Mouse (Mus musculus) liver, postnatal 0 days (tissue): ENCODE data around the gene Psmb1. TPM values are rescaled to one million over a fixed set of nuclear protein-coding genes. Genes with fewer than 3 reads are reported as not detected.
A peak's percentile ranks its signal among the peaks of the same experiment; 100 is the strongest.

Experiments used
- ATAC-seq: fragments of 200-750 bp; cut with Nextera tagmentation; 2 replicates; pipeline ENCODE4 v1.8.0; 2017; ENCODE audit warnings: mild to moderate bottlenecking, moderate library complexity
- DNase-seq: peaks from one replicate; pipeline ENCODE4 v3.0.0-alpha.2; 2016
- H3K27ac ChIP-seq: fragments of 300-500 bp; sonication (generic); 2 replicates; pipeline ENCODE4 v1.5.1; 2014; ENCODE audit warnings: antibody characterized with exemption, moderate library complexity, mild to moderate bottlenecking, low read depth
- H3K27me3 ChIP-seq: fragments of 300-500 bp; sonication (generic); 2 replicates; pipeline ENCODE4 v1.6.1; 2014; ENCODE audit warnings: low read length, control low read depth, mixed read lengths; ENCODE audit not compliant: insufficient read depth
- H3K36me3 ChIP-seq: fragments of 300-500 bp; sonication (generic); replicated peaks from 2 replicates; pipeline ENCODE4 v1.6.1; 2014; ENCODE audit warnings: mild to moderate bottlenecking, control low read depth, low read length, moderate library complexity, mixed read lengths; ENCODE audit not compliant: insufficient read depth
- H3K4me1 ChIP-seq: fragments of 300-500 bp; sonication (generic); 2 replicates; pipeline ENCODE4 v1.6.1; 2014; ENCODE audit warnings: antibody characterized with exemption, mild to moderate bottlenecking, control low read depth; ENCODE audit not compliant: insufficient read depth
- H3K4me2 ChIP-seq: fragments of 300-500 bp; sonication (generic); 2 replicates; pipeline ENCODE4 v1.6.1; 2014; ENCODE audit warnings: low read depth, mild to moderate bottlenecking, low read length, moderate library complexity, mixed read lengths
- H3K4me3 ChIP-seq: fragments of 300-500 bp; sonication (generic); 2 replicates; pipeline ENCODE4 v1.5.1; 2014; ENCODE audit warnings: low read depth, low read length
- H3K9ac ChIP-seq: fragments of 300-500 bp; sonication (generic); replicated peaks from 2 replicates; pipeline ENCODE4 v1.6.1; 2014; ENCODE audit warnings: mild to moderate bottlenecking, moderate library complexity
- H3K9me3 ChIP-seq: fragments of 300-500 bp; sonication (generic); 2 replicates; pipeline ENCODE4 v1.6.1; 2016; ENCODE audit warnings: mild to moderate bottlenecking, control low read depth, low read length, mixed read lengths
- CTCF ChIP-seq: sonication (generic); IDR thresholded peaks from 2 replicates; pipeline ENCODE4 v1.5.1; 2016; ENCODE audit warnings: antibody characterized with exemption, low read depth
- EP300 ChIP-seq: IDR thresholded peaks from 2 replicates; pipeline ENCODE4 v1.6.1; 2016; ENCODE audit warnings: antibody characterized with exemption, low read depth, mild to moderate bottlenecking
- WGBS: fragments of 180-500 bp; shearing (Covaris S2); extraction: QIAGEN DNeasy Blood & Tissue Kit; methylation state at CpG from one replicate; pipeline ENCODE4 v1.1.7; 2014; ENCODE audit not compliant: insufficient replicate concordance; 5-methylcytosine and 5-hydroxymethylcytosine counted together
- polyA plus RNA-seq: library from polyadenylated mRNA; unstranded; fragments of >200 nt; fragmentation: Nextera tagmentation; extraction: Ambion mirVana; gene quantifications from 2 replicates; pipeline ENCODE4 v1.2.1, GENCODE M21; 2015

Gene Psmb1
- polyA plus RNA-seq, 1 experiment from 2014 or later, result 134 TPM

- H3K4me2 ChIP-seq, result no peak overlapping the region
- ATAC-seq (no peak), DNase-seq (no peak)
- no peak overlapping the region for H3K4me3 ChIP-seq
- TF ChIP-seq CTCF, result no peak
- TF ChIP-seq EP300, result no peak
- no peak overlapping the region for H3K27ac ChIP-seq
- no peaks in the 10 kb centered on the region for H3K9me3 ChIP-seq
- WGBS, result 94% methylated on average over 1 of the region's 1 CpGs
- no peak overlapping the region for H3K9ac ChIP-seq
- no peaks in the 10 kb centered on the region for H3K27me3 ChIP-seq
- peaks cover 79% of the 10 kb centered on the region for H3K36me3 ChIP-seq
- H3K4me1 ChIP-seq, result no peaks in the 10 kb centered on the region
Measured at GRCm38 (mm10) chr17:15518766-15519165, 19.2 kb upstream of the Psmb1 start.

GRCm38 (mm10) chr17:15518186-15518585, 18.6 kb upstream of the Psmb1 start:
- Histone ChIP-seq H3K27ac (no peak overlapping the region), H3K9ac (no peak overlapping the region), H3K4me1 (no peaks in the 10 kb centered on the region), H3K27me3 (no peaks in the 10 kb centered on the region), H3K4me3 (no peak overlapping the region), H3K36me3 (peaks cover 80% of the 10 kb centered on the region), H3K4me2 (no peak overlapping the region), H3K9me3 (no peaks in the 10 kb centered on the region)
- WGBS, result 87% methylated on average over 5 of the region's 5 CpGs
- TF ChIP-seq EP300 (no peak), CTCF (no peak)
- no peak for DNase-seq
- ATAC-seq, result no peak

- H3K27ac ChIP-seq, result no peak overlapping the region
- no peak overlapping the region for H3K4me3 ChIP-seq
- peaks cover 79% of the 10 kb centered on the region for H3K36me3 ChIP-seq
- 56% methylated on average over 5 of the region's 5 CpGs for WGBS
- no peaks in the 10 kb centered on the region for H3K4me1 ChIP-seq
- H3K9ac ChIP-seq, result no peak overlapping the region
- ATAC-seq, result peak; percentile 45; the same call in 1 of the 2 replicates
- no peak; the same call in 1 of the 2 replicates for TF ChIP-seq EP300
- TF ChIP-seq CTCF, result peak; percentile 39
- no peak overlapping the region for H3K4me2 ChIP-seq
- no peaks in the 10 kb centered on the region for H3K27me3 ChIP-seq
- no peaks in the 10 kb centered on the region for H3K9me3 ChIP-seq
- DNase-seq, result no peak
Measured at GRCm38 (mm10) chr17:15517776-15518175, 18.2 kb upstream of the Psmb1 start.

GRCm38 (mm10) chr17:15510694-15511093, 11.1 kb upstream of the Psmb1 start:
- no peak overlapping the region for H3K4me2 ChIP-seq
- DNase-seq, result no peak
- TF ChIP-seq CTCF, result no peak
- TF ChIP-seq EP300, result no peak
- no peak overlapping the region for H3K9ac ChIP-seq
- no peaks in the 10 kb centered on the region for H3K9me3 ChIP-seq
- ATAC-seq, result no peak
- WGBS, result 82% methylated on average over 2 of the region's 2 CpGs
- H3K4me1 ChIP-seq, result no peaks in the 10 kb centered on the region
- no peak overlapping the region for H3K4me3 ChIP-seq
- no peaks in the 10 kb centered on the region for H3K27me3 ChIP-seq
- peaks cover 78% of the 10 kb centered on the region for H3K36me3 ChIP-seq
- H3K27ac ChIP-seq, result no peak overlapping the region

GRCm38 (mm10) chr17:15498753-15499113, 818 bp downstream of the Psmb1 start:
- H3K4me2 ChIP-seq, result peak overlapping the region; percentile 94
- no peaks in the 10 kb centered on the region for H3K27me3 ChIP-seq
- 48% methylated on average over 7 of the region's 7 CpGs for WGBS
- H3K4me1 ChIP-seq, result peaks cover 29% of the 10 kb centered on the region
- peak overlapping the region; percentile 93 for H3K27ac ChIP-seq
- H3K9me3 ChIP-seq, result no peaks in the 10 kb centered on the region
- H3K9ac ChIP-seq, result peak overlapping the region; percentile 84
- TF ChIP-seq CTCF (no peak), EP300 (no peak)
- ATAC-seq, result no peak
- peak overlapping the region; percentile 85 for H3K4me3 ChIP-seq
- DNase-seq, result no peak
- peaks cover 24% of the 10 kb centered on the region for H3K36me3 ChIP-seq

DNA sequence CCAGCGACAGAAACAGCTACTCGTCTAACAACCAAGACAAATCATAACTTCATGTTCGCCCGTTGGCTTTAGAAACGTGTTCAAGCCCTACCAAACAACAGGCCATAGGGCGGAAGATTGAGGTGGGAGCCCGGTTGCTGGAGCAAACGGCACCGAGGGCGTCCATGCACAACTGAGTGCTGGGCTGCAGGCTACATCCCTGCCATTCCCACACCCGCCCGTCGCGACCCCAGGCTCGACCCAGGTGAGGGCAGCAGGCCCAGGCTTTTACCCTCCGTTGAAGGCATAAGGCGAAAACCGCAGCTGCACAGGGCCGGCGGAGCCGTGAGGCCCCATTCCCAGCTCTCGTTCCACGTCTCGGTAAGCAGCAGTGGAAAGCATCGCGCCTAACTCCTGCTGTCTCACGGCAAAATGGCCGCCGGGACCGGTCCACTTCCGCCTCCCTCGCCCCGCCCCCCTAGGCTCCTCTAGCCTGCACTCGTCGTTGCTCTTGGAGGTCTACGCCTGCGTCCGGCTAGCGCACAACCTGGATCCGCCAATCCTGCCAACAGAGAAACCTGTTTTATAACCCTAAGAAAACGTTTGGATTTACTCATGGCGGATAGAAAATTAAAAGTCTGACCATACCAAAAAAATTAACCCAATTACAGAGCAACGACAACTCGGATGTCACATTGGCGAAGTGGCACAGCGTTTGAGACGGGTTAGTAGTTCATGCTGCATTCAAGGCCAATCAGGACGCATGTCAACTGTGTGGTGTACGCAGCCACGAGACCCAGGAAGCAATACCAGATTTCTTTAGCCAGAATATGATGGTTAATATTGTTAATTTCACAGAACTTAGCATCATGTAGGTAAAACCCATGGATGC, 1.4 kb downstream of the Psmb1 start:
- Histone ChIP-seq H3K27ac (peak overlapping the region; percentile 93), H3K27me3 (no peaks in the 10 kb centered on the region), H3K9me3 (no peaks in the 10 kb centered on the region), H3K4me1 (peaks cover 29% of the 10 kb centered on the region), H3K36me3 (peaks cover 27% of the 10 kb centered on the region), H3K4me3 (peak overlapping the region; percentile 85), H3K4me2 (peak overlapping the region; percentile 94), H3K9ac (peak overlapping the region; percentile 84)
- TF ChIP-seq EP300, result no peak
- 0 out of 2 replicates have a peak, but pooled peaks have one; percentile 11 for TF ChIP-seq CTCF
- peak; percentile 91 for ATAC-seq
- DNase-seq, result peak; percentile 95
- WGBS, result under 1% methylated on average over 50 of the region's 50 CpGs
